Mouse (Mus musculus): Measurements from ENCODE around the gene Olfr116. TPM values are rescaled to one million over a fixed set of nuclear protein-coding genes. Genes with fewer than 3 reads are reported as not detected.

Olfr116 gene
- polyA plus RNA-seq (2015; fragmentation: Nextera tagmentation; extraction: Ambion mirVana) = not detected in 2 replicates

GRCm38 (mm10) chr17:37627009-37627408, at the start of gene Olfr116, which contains the start of gene Olfr115:
Olfr116 (minus strand) TSS chr17:37627199.
Olfr115 (minus strand) TSS chr17:37627109.
- no peaks in the 10 kb centered on the region for H3K4me1 ChIP-seq
- H3K27ac ChIP-seq (replicated peaks) = no peak within 1 kb of the TSS
- WGBS = 81% methylated on average over 2 of the region's 2 CpGs
- H3K4me2 ChIP-seq = no peak within 1 kb of the TSS
- no peak within 1 kb of the TSS for H3K9ac ChIP-seq (replicated peaks)
- H3K27me3 ChIP-seq (replicated peaks) = no peaks in the 10 kb centered on the region
- ATAC-seq (ENCODE audit: low FRiP score) = no peak
- no peaks in the 10 kb centered on the region for H3K9me3 ChIP-seq (replicated peaks)
- H3K36me3 ChIP-seq = no peaks in the 10 kb centered on the region
- no peak within 1 kb of the TSS for H3K4me3 ChIP-seq (replicated peaks)

GRCm38 (mm10) chr17:37666688-37667087, 39.7 kb upstream of the Olfr116 start, which contains the start of gene Olfr118:
Olfr118 (plus strand) TSS chr17:37666988.
- Histone ChIP-seq H3K27me3 (replicated peaks) (no peaks in the 10 kb centered on the region), H3K36me3 (no peaks in the 10 kb centered on the region)
- WGBS = 75% methylated on average over 2 of the region's 2 CpGs

GRCm38 (mm10) chr17:37663682-37664081, 36.7 kb upstream of the Olfr116 start, which contains the start of gene Olfr117:
Olfr117 (minus strand) TSS chr17:37663782.
- Histone ChIP-seq H3K4me1 (no peaks in the 10 kb centered on the region), H3K4me2 (no peak within 1 kb of the TSS), H3K36me3 (no peaks in the 10 kb centered on the region), H3K27me3 (replicated peaks) (no peaks in the 10 kb centered on the region), H3K27ac (replicated peaks) (no peak within 1 kb of the TSS), H3K9ac (replicated peaks) (no peak within 1 kb of the TSS), H3K4me3 (replicated peaks) (no peak within 1 kb of the TSS), H3K9me3 (replicated peaks) (no peaks in the 10 kb centered on the region)
- WGBS = 62% methylated on average over 1 of the region's 1 CpGs
- ATAC-seq (ENCODE audit: low FRiP score) = no peak

More at GRCm38 (mm10) chr17:37666688-37667087, 39.7 kb upstream of the Olfr116 start, which contains the start of gene Olfr118:
- Histone ChIP-seq H3K9ac (replicated peaks) (no peak within 1 kb of the TSS), H3K4me2 (no peak within 1 kb of the TSS), H3K9me3 (replicated peaks) (no peaks in the 10 kb centered on the region), H3K4me3 (replicated peaks) (no peak within 1 kb of the TSS), H3K4me1 (no peaks in the 10 kb centered on the region), H3K27ac (replicated peaks) (no peak within 1 kb of the TSS)
- no peak for ATAC-seq (ENCODE audit: low FRiP score)

- Histone ChIP-seq H3K9ac (replicated peaks) (no peak within 1 kb of the TSS), H3K9me3 (replicated peaks) (no peaks in the 10 kb centered on the region), H3K4me3 (replicated peaks) (no peak within 1 kb of the TSS), H3K36me3 (no peaks in the 10 kb centered on the region), H3K4me1 (no peaks in the 10 kb centered on the region), H3K4me2 (no peak within 1 kb of the TSS), H3K27me3 (replicated peaks) (no peaks in the 10 kb centered on the region), H3K27ac (replicated peaks) (no peak within 1 kb of the TSS)
- ATAC-seq (ENCODE audit: low FRiP score) = no peak
Measured at GRCm38 (mm10) chr17:37592643-37593042, 34.4 kb downstream of the Olfr116 start, which contains the start of gene Olfr114. Olfr114 (minus strand) TSS chr17:37592743.

GRCm38 (mm10) chr17:37577563-37577962, 49.4 kb downstream of the Olfr116 start, which contains the start of gene Olfr113:
Olfr113 (minus strand) TSS chr17:37577663.
- Histone ChIP-seq H3K27ac (replicated peaks) (no peak within 1 kb of the TSS), H3K9ac (replicated peaks) (no peak within 1 kb of the TSS), H3K4me3 (replicated peaks) (no peak within 1 kb of the TSS), H3K4me2 (no peak within 1 kb of the TSS), H3K9me3 (replicated peaks) (no peaks in the 10 kb centered on the region), H3K4me1 (no peaks in the 10 kb centered on the region), H3K36me3 (no peaks in the 10 kb centered on the region), H3K27me3 (replicated peaks) (no peaks in the 10 kb centered on the region)
- ATAC-seq (ENCODE audit: low FRiP score) = no peak

Other genes with a start within 250 kb of the Olfr116 start
- not detected in 2 replicates for gene Olfr105-ps, start 248.2 kb downstream of the Olfr116 start, polyA plus RNA-seq (2015; fragmentation: Nextera tagmentation; extraction: Ambion mirVana)
- gene Olfr106-ps, start 236.8 kb downstream of the Olfr116 start, polyA plus RNA-seq (2015; fragmentation: Nextera tagmentation; extraction: Ambion mirVana) = not detected in 2 replicates
- gene Olfr107, start 228.0 kb downstream of the Olfr116 start, polyA plus RNA-seq (2015; fragmentation: Nextera tagmentation; extraction: Ambion mirVana) = 0.04 TPM in 1 of 2 replicates, not detected in the other
- gene Olfr108, start 181.7 kb downstream of the Olfr116 start, polyA plus RNA-seq (2015; fragmentation: Nextera tagmentation; extraction: Ambion mirVana) = not detected in 2 replicates
- gene Olfr109, start 168.3 kb downstream of the Olfr116 start, polyA plus RNA-seq (2015; fragmentation: Nextera tagmentation; extraction: Ambion mirVana) = not detected in 2 replicates
- gene H2-M2, start 143.6 kb downstream of the Olfr116 start, polyA plus RNA-seq (2015; fragmentation: Nextera tagmentation; extraction: Ambion mirVana) = 0.73 TPM in 1 of 2 replicates, not detected in the other
- not detected in 2 replicates for gene Olfr110, start 134.7 kb downstream of the Olfr116 start, polyA plus RNA-seq (2015; fragmentation: Nextera tagmentation; extraction: Ambion mirVana)
- gene Olfr111, start 119.2 kb downstream of the Olfr116 start, polyA plus RNA-seq (2015; fragmentation: Nextera tagmentation; extraction: Ambion mirVana) = not detected in 2 replicates
- gene Olfr112, start 57.7 kb downstream of the Olfr116 start, polyA plus RNA-seq (2015; fragmentation: Nextera tagmentation; extraction: Ambion mirVana) = not detected in 2 replicates
- gene Olfr113, start 49.5 kb downstream of the Olfr116 start, polyA plus RNA-seq (2015; fragmentation: Nextera tagmentation; extraction: Ambion mirVana) = not detected in 2 replicates
- not detected in 2 replicates for gene Olfr114, start 34.5 kb downstream of the Olfr116 start, polyA plus RNA-seq (2015; fragmentation: Nextera tagmentation; extraction: Ambion mirVana)
- not detected in 2 replicates for gene Olfr115, start 90 bp downstream of the Olfr116 start, polyA plus RNA-seq (2015; fragmentation: Nextera tagmentation; extraction: Ambion mirVana)
- not detected in 2 replicates for gene Olfr117, start 36.6 kb upstream of the Olfr116 start, polyA plus RNA-seq (2015; fragmentation: Nextera tagmentation; extraction: Ambion mirVana)
- gene Olfr118, start 39.8 kb upstream of the Olfr116 start, polyA plus RNA-seq (2015; fragmentation: Nextera tagmentation; extraction: Ambion mirVana) = not detected in 2 replicates
- not detected in 2 replicates for gene Olfr119, start 69.4 kb upstream of the Olfr116 start, polyA plus RNA-seq (2015; fragmentation: Nextera tagmentation; extraction: Ambion mirVana)
- not detected in 2 replicates for gene Olfr120, start 94.6 kb upstream of the Olfr116 start, polyA plus RNA-seq (2015; fragmentation: Nextera tagmentation; extraction: Ambion mirVana)
- gene Olfr121, start 121.7 kb upstream of the Olfr116 start, polyA plus RNA-seq (2015; fragmentation: Nextera tagmentation; extraction: Ambion mirVana) = not detected in 2 replicates
- gene Olfr122, start 141.4 kb upstream of the Olfr116 start, polyA plus RNA-seq (2015; fragmentation: Nextera tagmentation; extraction: Ambion mirVana) = not detected in 2 replicates
- not detected in 2 replicates for gene Olfr123, start 166.3 kb upstream of the Olfr116 start, polyA plus RNA-seq (2015; fragmentation: Nextera tagmentation; extraction: Ambion mirVana)
- gene Olfr124, start 172.7 kb upstream of the Olfr116 start, polyA plus RNA-seq (2015; fragmentation: Nextera tagmentation; extraction: Ambion mirVana) = not detected in 2 replicates
- gene Olfr125, start 205.8 kb upstream of the Olfr116 start, polyA plus RNA-seq (2015; fragmentation: Nextera tagmentation; extraction: Ambion mirVana) = not detected in 2 replicates
- gene Olfr126, start 220.3 kb upstream of the Olfr116 start, polyA plus RNA-seq (2015; fragmentation: Nextera tagmentation; extraction: Ambion mirVana) = not detected in 2 replicates